Mouse (Mus musculus) liver, adult (tissue): ENCODE measurements around the gene Hoxd1.

Experiments
- GATA4 ChIP-seq: IDR thresholded peaks from 2 replicates; pipeline ENCODE4 v1.6.1; 2014; ENCODE audit warnings: mild to moderate bottlenecking, low read length; ENCODE audit not compliant: insufficient replicate concordance

The Hoxd1 gene

DNA sequence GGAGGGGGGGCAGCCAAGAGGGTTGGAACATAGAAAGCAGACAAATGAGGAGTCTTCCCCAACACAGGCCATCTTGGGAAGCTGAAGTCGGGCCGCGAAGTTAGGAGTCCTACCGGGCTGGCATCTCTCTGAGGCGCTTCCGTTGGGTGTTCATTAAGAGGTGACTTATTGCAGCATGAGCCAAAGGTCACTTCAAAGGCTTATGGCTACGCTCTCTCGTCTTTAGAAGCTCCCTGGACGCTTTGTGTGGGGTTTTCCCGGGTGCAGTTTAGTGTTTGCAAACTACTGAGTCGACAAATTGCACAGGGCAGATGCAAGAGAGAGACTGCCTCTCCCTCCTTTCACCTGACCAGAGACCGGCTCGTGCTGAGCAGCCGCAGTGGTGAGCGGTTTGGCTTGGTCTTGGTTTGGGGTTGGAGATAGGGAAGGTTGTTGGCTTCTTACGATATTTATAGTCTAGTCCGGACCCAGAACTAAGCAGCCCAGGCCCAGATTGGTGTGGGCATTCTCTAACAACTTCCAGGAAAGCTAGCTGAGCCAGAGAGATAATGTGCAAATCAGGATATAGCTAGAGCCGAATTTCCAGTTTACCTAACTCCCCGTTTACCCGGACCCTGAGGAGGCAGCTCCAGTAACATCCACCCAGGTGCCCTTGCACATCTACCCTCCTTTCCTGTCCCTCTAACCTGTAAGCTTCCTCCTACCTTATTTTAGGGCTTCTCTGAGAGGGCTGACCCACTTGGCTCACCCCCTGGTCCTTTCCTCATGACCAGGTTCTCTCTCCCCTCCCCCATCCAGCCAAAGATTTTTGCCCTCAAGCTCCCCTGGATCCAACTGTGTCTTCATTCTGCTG is 23.9 kb upstream of the Hoxd1 start:
- TF ChIP-seq GATA4, result no peak

DNA sequence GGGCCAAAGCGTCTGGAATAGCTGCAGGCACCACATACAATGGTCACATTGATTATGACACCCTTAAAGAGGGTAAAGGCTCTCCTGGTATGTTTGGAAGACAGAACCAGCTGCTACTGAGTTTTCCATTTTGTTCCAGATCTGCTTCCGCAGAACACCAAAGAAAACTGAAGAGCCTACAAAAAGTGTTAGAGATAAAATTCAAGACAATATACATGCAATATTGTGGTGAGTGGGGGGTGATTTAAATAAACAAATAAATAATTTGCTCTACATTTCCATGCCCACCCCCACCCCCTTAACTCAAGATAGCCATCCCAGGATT is 23.3 kb upstream of the Hoxd1 start:
- TF ChIP-seq GATA4, result no peak

DNA sequence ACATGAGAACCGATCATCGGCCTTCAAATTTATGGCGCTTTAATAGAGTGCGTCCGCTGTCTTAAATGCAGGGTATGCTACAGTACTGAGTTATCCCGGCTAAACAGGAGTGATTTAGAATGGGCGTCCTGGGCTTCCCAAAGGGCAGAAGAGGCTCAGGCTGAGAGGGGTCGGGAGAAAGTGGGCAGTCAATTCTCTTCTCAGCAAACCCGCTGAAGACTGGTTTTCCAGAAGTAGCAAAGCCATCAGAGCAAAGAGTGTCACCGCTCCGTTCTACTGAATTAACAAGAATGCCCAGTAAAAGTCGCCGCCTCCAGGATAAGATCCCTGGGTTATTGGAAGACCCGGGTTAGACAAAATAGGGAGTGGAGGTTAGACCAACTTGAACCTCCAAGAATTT is 22.9 kb upstream of the Hoxd1 start:
- TF ChIP-seq GATA4, result no peak

DNA sequence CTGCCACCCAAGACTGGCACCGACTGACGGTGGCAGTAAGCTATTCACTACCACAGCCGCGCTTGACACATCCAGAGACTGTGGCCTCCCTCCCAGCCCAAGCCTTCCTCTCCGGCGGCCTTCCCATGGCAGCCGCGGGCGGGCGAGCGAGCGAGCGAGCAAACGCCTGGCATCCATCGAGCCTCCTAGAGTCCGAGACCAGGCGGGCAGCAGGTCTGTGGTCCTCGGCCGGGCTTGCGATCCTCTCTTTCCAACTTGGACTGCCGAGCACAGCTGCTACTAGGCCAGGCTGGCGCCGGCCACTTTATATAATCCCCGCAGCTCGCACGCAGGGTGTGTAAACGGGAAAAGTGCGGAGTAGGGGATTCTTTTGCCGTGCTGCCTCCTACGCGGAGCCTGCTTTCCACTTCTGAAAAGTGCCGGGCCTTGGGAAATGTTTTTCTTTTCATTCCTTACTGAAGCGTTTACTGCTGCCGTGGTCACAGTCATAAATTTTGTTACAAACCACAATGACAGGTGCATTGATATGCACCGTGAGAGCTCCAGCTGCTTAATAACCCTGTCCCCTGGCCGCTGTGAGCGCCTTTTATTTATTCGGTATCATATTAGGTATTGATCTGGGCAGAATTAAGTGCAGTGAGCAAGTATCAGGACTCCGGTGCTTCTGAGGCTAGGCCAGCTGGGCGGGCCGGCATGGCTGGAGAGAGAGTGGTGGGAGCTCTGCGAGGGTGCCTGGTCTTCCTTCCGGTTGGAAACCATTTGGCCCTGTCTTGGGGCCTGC is 22.3 kb upstream of the Hoxd1 start:
- no peak for TF ChIP-seq GATA4

DNA sequence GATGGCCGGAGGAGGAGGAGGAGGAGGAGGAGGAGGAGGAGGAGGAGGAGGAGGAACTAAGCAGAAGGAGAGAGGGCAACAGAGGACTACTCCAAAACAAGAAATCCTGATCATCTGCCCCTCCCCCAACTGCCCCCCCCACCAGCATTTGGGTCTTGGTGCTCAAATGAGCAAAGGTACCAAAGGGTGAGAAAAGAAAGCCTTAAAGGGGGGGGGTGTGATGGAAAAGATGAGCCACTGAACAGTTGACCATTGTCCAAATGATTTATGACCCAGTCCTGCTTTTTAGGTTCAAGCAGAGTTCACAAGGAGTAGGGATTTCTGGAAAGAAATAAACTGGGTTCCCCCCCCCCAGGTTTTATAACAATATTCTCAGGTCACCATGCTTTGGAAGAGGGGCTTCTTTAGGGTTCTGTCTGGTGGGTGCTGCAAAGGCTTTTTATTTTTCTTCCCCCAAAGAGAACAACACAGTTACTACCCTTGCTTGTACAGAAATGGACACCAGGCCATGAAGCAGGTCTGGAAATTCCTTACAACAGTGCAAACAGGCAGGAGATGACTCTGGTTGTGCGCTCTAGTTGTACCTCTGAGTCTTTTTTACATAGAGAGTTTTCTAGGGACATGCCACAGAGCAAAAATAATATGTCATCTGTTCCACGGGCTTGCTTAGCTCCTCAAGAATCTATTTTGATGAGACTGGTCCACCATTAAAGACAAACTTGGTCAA is 21.4 kb upstream of the Hoxd1 start:
- no peak for TF ChIP-seq GATA4

DNA sequence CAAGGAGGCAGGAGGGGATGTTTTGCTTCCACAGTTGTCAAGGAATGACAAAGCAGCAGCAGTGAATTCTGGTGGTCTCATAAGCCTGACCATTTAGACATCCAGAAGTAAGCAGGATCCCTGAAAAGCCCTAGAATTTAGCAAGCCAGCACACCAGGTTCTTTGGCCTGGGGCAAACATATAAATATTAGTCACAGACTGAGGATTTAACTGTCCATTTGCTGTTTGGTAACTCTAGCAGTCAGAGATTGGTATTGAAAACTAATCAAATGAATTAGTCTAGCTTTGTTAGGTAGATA is 20.9 kb upstream of the Hoxd1 start:
- no peak for TF ChIP-seq GATA4

DNA sequence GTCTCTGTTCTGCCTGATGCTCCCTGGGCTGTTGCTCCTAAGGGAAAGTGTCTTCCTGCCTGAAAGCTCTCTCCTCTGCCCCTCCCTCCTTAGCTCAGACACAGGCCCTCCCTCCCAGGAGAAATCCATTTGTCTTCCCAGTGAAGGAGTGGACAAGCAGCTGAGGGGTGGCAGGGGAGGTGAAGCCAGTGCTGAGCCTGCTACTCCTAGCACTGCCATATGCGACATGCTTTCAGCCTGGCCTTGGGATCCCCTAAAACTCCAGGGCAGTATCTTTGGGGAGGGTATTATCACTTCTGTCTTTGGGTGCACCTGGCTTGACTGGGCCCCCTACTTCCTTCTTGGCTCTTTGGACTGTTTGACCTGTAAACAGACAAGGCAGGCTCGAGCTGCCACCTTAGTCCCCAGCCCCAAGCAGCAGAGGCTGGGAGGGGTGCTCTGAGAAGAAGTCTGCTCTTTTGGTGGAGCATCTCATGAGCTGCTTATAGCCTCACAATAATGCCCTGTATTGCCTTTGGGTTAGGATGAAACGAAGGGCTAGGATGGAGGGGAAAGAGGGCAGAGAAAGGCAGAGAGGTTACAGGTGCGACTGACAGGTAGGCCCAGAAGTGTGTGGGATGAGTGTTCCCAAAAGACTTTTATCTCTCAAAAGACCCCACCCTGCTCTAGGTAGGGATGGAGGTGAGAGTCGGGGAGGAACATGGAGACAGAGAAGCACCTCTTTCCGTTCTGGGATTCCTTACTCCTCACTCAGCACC is 17.1 kb upstream of the Hoxd1 start:
- no peak for TF ChIP-seq GATA4

DNA sequence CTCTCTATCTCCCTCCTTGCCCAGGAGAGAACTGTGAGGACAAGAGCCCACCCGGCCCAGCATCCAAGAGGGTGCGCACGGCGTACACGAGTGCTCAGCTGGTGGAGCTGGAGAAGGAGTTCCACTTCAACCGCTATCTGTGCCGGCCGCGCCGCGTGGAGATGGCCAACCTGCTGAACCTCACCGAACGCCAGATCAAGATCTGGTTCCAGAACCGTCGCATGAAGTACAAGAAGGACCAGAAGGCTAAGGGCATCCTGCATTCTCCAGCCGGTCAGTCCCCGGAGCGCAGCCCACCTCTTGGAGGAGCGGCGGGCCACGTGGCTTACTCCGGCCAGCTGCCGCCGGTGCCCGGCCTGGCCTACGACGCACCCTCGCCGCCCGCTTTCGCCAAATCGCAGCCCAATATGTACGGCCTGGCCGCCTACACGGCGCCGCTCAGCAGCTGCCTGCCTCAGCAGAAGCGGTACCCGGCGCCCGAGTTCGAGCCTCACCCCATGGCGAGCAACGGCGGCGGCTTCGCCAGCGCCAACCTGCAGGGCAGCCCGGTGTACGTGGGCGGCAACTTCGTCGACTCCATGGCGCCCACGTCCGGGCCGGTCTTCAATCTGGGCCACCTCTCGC is 16.4 kb upstream of the Hoxd1 start:
- no peak for TF ChIP-seq GATA4

DNA sequence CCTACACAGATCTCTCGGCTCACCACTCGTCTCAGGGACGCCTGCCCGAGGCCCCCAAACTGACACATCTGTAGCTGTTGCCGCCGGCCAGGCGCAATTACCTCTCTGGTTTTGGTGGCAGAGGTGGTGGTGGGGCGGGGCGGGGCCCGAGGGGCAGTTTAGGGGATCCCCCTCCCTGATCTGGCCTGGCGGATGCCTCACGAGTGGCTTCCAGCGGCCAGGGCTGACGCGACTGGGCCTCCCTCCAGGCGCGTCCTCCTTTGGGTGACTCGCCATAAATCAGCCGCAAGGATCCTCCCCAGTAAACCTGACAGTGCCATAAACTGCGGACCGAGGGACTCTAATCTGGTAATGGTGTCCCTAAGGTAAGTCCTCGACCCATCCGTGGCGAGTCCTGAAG is 15.8 kb upstream of the Hoxd1 start:
- no peak for TF ChIP-seq GATA4

DNA sequence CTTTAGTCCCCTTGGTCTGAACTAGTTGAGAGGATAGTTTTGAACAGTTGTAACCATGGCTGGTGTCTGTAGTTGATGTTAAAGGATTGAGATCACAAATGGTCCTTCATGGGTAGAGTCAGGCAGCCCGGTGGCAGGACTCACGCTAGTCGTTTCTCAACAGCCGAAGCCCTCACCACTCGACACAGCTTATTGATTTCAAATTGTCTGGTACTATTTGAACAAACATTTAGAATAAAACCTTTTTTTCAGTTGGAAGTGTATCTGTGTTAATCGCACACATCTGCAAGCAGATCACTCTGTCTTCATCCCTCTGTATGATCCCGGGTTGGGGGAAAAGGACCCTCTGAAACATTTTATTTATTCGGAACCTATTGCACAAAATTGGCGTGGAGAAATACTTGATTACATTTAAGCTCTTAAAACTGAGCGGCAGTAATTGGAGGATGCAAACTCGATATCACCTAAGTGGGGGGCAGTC is 15.1 kb upstream of the Hoxd1 start:
- no peak for TF ChIP-seq GATA4

DNA sequence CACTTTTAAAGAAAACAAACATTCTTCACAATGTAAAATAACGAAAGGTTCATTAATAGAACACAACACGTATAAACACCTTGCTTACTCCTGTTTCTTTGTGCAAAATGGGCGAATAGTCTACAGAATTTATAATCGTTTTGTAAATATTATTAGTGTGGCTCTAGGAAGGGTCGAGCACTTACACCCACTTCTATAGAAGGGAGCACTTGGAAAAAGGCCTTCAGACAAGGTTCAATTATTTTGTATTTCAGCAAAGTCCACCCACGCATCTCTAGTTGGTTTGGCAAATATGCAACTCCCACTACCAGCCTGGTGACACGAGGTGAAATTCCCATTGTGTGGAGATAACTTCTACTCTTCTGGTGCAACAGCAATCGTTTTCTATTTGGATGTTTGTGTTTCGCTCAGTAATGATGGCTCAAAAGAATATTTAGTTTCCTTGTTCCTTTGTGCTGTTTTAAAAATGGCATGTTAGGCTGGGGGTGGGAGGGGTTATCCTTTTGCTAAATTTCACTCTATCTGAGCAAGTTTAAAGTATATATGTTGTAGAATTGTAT is 14.3 kb upstream of the Hoxd1 start:
- no peak for TF ChIP-seq GATA4

DNA sequence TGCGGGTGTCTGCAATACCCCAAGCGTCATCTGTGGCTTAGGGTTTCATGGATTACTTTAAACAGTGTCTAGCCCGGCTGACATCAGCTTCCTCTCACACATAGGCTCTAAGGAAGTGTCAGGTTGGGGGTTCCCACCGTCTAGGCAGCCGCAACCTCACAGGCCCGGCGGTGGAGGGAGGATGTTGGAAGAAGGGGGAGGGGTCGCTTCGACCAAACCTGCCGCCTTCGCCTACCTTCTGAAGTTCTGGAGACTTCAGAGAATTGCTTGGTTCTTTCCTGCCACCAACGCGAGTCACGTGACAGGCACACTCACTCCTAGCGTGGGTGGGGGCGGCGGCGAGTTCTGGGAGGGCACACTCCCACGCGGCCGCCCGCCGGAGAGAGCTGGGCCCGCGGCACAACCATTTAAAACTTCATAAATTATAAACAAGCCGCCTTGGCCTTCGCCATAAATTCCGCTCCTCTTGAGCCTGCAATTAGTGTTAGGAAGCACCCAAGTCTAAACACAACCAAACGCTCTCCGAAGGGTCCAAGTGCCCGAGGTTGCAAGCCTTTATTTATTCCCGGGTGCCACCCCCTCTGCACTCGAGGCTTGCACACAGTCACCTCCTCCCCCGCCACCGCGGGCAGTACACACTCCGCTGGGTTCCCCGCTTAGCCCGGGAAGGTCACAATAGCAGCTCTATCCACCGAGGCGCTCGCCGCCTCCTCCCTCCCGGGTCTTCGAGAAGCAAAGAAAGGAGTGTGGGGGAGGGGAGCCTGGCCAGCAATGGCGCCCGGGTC is 13.3 kb upstream of the Hoxd1 start:
- no peak for TF ChIP-seq GATA4

DNA sequence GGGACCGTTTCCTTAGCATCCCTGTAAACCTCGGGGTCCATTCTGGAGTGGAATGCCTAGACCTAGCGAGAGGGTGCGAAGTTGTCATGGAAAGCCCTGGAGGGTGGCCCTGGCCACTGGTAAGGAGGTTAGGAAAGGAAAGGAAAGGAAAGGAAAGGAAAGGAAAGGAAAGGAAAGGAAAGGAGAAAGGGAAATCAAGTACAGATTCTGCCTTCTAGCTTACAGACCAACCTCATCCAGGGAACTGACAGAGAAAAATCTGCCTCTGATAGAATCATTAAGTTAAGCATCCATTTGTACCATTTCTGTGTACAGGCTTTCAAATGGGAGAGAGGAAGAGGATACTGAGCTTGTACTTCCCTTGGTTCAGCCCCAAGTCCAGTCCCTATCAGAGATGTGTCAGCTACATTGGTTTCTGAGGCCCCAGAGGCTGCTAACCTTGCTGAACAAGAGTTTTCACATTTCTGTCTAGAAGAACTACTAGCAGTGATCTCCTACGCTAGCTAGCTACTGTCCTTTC is 12.0 kb upstream of the Hoxd1 start:
- TF ChIP-seq GATA4, result no peak
